Mouse (Mus musculus): ENCODE data around the gene Pomgnt1. TPM values are rescaled to one million over a fixed set of nuclear protein-coding genes. Genes with fewer than 3 reads are reported as not detected.
A peak's percentile ranks its signal among the peaks of the same experiment; 100 is the strongest.

Gene Pomgnt1
- total RNA-seq (2014; fragmentation: Nextera tagmentation), result 35.2 and 40.5 TPM in 2 replicates
- total RNA-seq (2017), result 37.2 and 47.0 TPM in 2 replicates
- polyA plus RNA-seq (2012), result 5.5 and 6.2 TPM in 2 replicates

GRCm38 (mm10) chr4:116123602-116124519 is at the start of gene Pomgnt1, which contains the start of gene Rad54l:
Gene Pomgnt1, plus strand, starts transcription at chr4:116123840.
Gene Rad54l, minus strand, starts transcription at chr4:116123690.
- ATAC-seq (ENCODE audit: extremely low read depth, insufficient number of reproducible peaks, low FRiP score, poor library complexity, severe bottlenecking) (peak; percentile 78), DNase-seq (ENCODE audit: low spot score) (peak; percentile 82)
- no peak for TF ChIP-seq GATA2 (IDR thresholded peaks at IDR 0.05; ENCODE audit: borderline replicate concordance, low read depth, low read length)
- TF ChIP-seq TAL1 (conservative IDR thresholded peaks at IDR 0.05; ENCODE audit: low read depth, low read length), result no peak
- no peak for TF ChIP-seq GATA1 (IDR thresholded peaks at IDR 0.05; ENCODE audit: borderline replicate concordance, low read length)
- no peak for TF ChIP-seq POLR2AphosphoS5 (IDR thresholded peaks at IDR 0.05; ENCODE audit: insufficient replicate concordance, low read depth, low read length)
- no peak for TF ChIP-seq CTCF (IDR thresholded peaks at IDR 0.05; ENCODE audit: low read depth, low read length)
- peaks cover 41% of the 10 kb centered on the region for H3K36me3 ChIP-seq (replicated peaks)
- no peaks in the 10 kb centered on the region for H3K27me3 ChIP-seq (ENCODE audit: insufficient read depth, low read length)
- H3K4me3 ChIP-seq (ENCODE audit: low read depth, low read length), result peak within 1 kb of the TSS; percentile 74
- H3K9me3 ChIP-seq (replicated peaks), result no peaks in the 10 kb centered on the region
- peaks cover 58% of the 10 kb centered on the region for H3K4me1 ChIP-seq (ENCODE audit: insufficient read depth, low read depth, low read length)

- peaks cover 40% of the 10 kb centered on the region for H3K4me1 ChIP-seq (ENCODE audit: insufficient read depth, low read depth, low read length)
- peak overlapping the region; percentile 96 for H3K4me3 ChIP-seq (ENCODE audit: low read depth, low read length)
- no peaks in the 10 kb centered on the region for H3K9me3 ChIP-seq (replicated peaks)
- no peak for ATAC-seq (ENCODE audit: extremely low read depth, insufficient number of reproducible peaks, low FRiP score, poor library complexity, severe bottlenecking)
- H3K36me3 ChIP-seq (replicated peaks), result peaks cover 47% of the 10 kb centered on the region
- DNase-seq (ENCODE audit: low spot score), result peak; percentile 45
- TF ChIP-seq TAL1 (conservative IDR thresholded peaks at IDR 0.05; ENCODE audit: low read depth, low read length) (no peak), CTCF (IDR thresholded peaks at IDR 0.05; ENCODE audit: low read depth, low read length) (0 out of 2 replicates have a peak, but pooled peaks have one; percentile 5), GATA2 (IDR thresholded peaks at IDR 0.05; ENCODE audit: borderline replicate concordance, low read depth, low read length) (no peak)
- H3K27me3 ChIP-seq (ENCODE audit: insufficient read depth, low read length), result no peaks in the 10 kb centered on the region
These were observed 49.4 kb upstream of the Pomgnt1 start for GRCm38 (mm10) chr4:116074145-116074675.

- ATAC-seq (ENCODE audit: extremely low read depth, insufficient number of reproducible peaks, low FRiP score, poor library complexity, severe bottlenecking), result peak; percentile 83
- TF ChIP-seq POLR2AphosphoS5 (IDR thresholded peaks at IDR 0.05; ENCODE audit: insufficient replicate concordance, low read depth, low read length), result no peak
- TF ChIP-seq GATA1 (IDR thresholded peaks at IDR 0.05; ENCODE audit: borderline replicate concordance, low read length), result no peak
- TF ChIP-seq CTCF (IDR thresholded peaks at IDR 0.05; ENCODE audit: low read depth, low read length), result no peak
- TF ChIP-seq TAL1 (conservative IDR thresholded peaks at IDR 0.05; ENCODE audit: low read depth, low read length), result no peak
- TF ChIP-seq GATA2 (IDR thresholded peaks at IDR 0.05; ENCODE audit: borderline replicate concordance, low read depth, low read length), result no peak
These were observed 48.6 kb upstream of the Pomgnt1 start, which contains the start of the genes Uqcrh and Lrrc41 for GRCm38 (mm10) chr4:116074861-116075620. Gene Uqcrh, minus strand, starts transcription at chr4:116075071. Gene Lrrc41, plus strand, starts transcription at chr4:116075269.

GRCm38 (mm10) chr4:116075631-116076368 is 47.8 kb upstream of the Pomgnt1 start:
- Histone ChIP-seq H3K4me1 (ENCODE audit: insufficient read depth, low read depth, low read length) (peaks cover 43% of the 10 kb centered on the region), H3K9me3 (replicated peaks) (no peaks in the 10 kb centered on the region), H3K4me3 (ENCODE audit: low read depth, low read length) (peak overlapping the region; percentile 96), H3K36me3 (replicated peaks) (peaks cover 45% of the 10 kb centered on the region), H3K27me3 (ENCODE audit: insufficient read depth, low read length) (no peaks in the 10 kb centered on the region)
- peak; percentile 45 for DNase-seq (ENCODE audit: low spot score)
- no peak for TF ChIP-seq TAL1 (conservative IDR thresholded peaks at IDR 0.05; ENCODE audit: low read depth, low read length)
- peak; percentile 25; the same call in 1 of the 2 replicates for TF ChIP-seq CTCF (IDR thresholded peaks at IDR 0.05; ENCODE audit: low read depth, low read length)
- no peak for ATAC-seq (ENCODE audit: extremely low read depth, insufficient number of reproducible peaks, low FRiP score, poor library complexity, severe bottlenecking)

More at GRCm38 (mm10) chr4:116074861-116075620, 48.6 kb upstream of the Pomgnt1 start, which contains the start of the genes Uqcrh and Lrrc41:
- H3K27me3 ChIP-seq (ENCODE audit: insufficient read depth, low read length), result no peaks in the 10 kb centered on the region
- H3K4me3 ChIP-seq (ENCODE audit: low read depth, low read length), result peak within 1 kb of the TSS; percentile 96
- peaks cover 40% of the 10 kb centered on the region for H3K4me1 ChIP-seq (ENCODE audit: insufficient read depth, low read depth, low read length)
- no peaks in the 10 kb centered on the region for H3K9me3 ChIP-seq (replicated peaks)
- H3K36me3 ChIP-seq (replicated peaks), result peaks cover 45% of the 10 kb centered on the region
- peak; percentile 83 for DNase-seq (ENCODE audit: low spot score)

GRCm38 (mm10) chr4:116076369-116077231 is 47.0 kb upstream of the Pomgnt1 start:
- ATAC-seq (ENCODE audit: extremely low read depth, insufficient number of reproducible peaks, low FRiP score, poor library complexity, severe bottlenecking) (no peak), DNase-seq (ENCODE audit: low spot score) (peak; percentile 27)
- Histone ChIP-seq H3K27me3 (ENCODE audit: insufficient read depth, low read length) (no peaks in the 10 kb centered on the region), H3K4me3 (ENCODE audit: low read depth, low read length) (peak overlapping the region; percentile 96), H3K9me3 (replicated peaks) (no peaks in the 10 kb centered on the region), H3K4me1 (ENCODE audit: insufficient read depth, low read depth, low read length) (peaks cover 44% of the 10 kb centered on the region), H3K36me3 (replicated peaks) (peaks cover 47% of the 10 kb centered on the region)
- TF ChIP-seq TAL1 (conservative IDR thresholded peaks at IDR 0.05; ENCODE audit: low read depth, low read length) (no peak), CTCF (IDR thresholded peaks at IDR 0.05; ENCODE audit: low read depth, low read length) (no peak), POLR2AphosphoS5 (IDR thresholded peaks at IDR 0.05; ENCODE audit: insufficient replicate concordance, low read depth, low read length) (no peak), GATA1 (IDR thresholded peaks at IDR 0.05; ENCODE audit: borderline replicate concordance, low read length) (no peak), GATA2 (IDR thresholded peaks at IDR 0.05; ENCODE audit: borderline replicate concordance, low read depth, low read length) (no peak)

Measured in G1E (cell line).